Mouse (Mus musculus): Measurements from ENCODE around the gene Vipas39. TPM values are rescaled to one million over a fixed set of nuclear protein-coding genes. Genes with fewer than 3 reads are reported as not detected.

Vipas39 gene
- polyA plus RNA-seq, 1 experiment from 2014 or later, result 59.7 TPM

GRCm38 (mm10) chr12:87260562-87260961, 5.5 kb downstream of the Vipas39 start:
- Histone ChIP-seq H3K4me1 (peaks cover 7% of the 10 kb centered on the region), H3K4me2 (no peak overlapping the region), H3K27me3 (no peaks in the 10 kb centered on the region), H3K9ac (no peak overlapping the region), H3K27ac (no peak overlapping the region), H3K36me3 (replicated peaks) (peaks cover 71% of the 10 kb centered on the region), H3K9me3 (no peaks in the 10 kb centered on the region), H3K4me3 (replicated peaks) (no peak overlapping the region)
- 96% methylated on average over 8 of the region's 8 CpGs for WGBS
- ATAC-seq (ENCODE audit: low FRiP score), result no peak

DNA sequence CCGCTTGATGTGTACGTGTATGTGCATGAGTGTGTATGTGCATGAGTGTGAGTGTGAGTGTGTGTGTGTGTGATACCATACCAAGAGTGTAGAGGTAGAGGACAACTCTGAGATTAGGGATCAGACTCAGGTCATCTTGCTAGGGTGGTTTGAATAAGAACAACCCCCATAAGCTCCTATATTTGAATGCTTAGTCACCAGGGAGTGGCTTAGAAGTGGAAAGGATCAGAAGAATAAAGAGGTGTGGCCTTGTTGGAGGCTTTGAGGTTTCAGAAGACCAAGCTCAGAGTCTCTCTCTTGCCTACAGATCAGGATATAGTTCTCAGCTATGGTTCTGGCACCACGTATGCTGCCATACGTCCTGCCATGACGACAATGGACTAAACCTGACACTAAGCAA, 9.4 kb downstream of the Vipas39 start:
- WGBS, result 94% methylated on average over 5 of the region's 5 CpGs
- Histone ChIP-seq H3K9ac (no peak overlapping the region), H3K9me3 (no peaks in the 10 kb centered on the region)

GRCm38 (mm10) chr12:87253878-87254277, 12.2 kb downstream of the Vipas39 start:
- whole genome bisulfite sequencing, result 97% methylated on average over 6 of the region's 6 CpGs
- Histone ChIP-seq H3K4me3 (replicated peaks) (no peak overlapping the region), H3K4me1 (no peaks in the 10 kb centered on the region), H3K9me3 (no peaks in the 10 kb centered on the region), H3K36me3 (replicated peaks) (peaks cover 93% of the 10 kb centered on the region), H3K27ac (no peak overlapping the region), H3K9ac (no peak overlapping the region), H3K4me2 (no peak overlapping the region), H3K27me3 (no peaks in the 10 kb centered on the region)
- ATAC-seq (ENCODE audit: low FRiP score), result no peak

More for the DNA sequence above, 9.4 kb downstream of the Vipas39 start:
- peaks cover 84% of the 10 kb centered on the region for H3K36me3 ChIP-seq (replicated peaks)
- no peak overlapping the region for H3K27ac ChIP-seq
- no peak for ATAC-seq (ENCODE audit: low FRiP score)
- H3K4me2 ChIP-seq, result no peak overlapping the region
- no peak overlapping the region for H3K4me3 ChIP-seq (replicated peaks)
- H3K4me1 ChIP-seq, result no peaks in the 10 kb centered on the region
- no peaks in the 10 kb centered on the region for H3K27me3 ChIP-seq

- Histone ChIP-seq H3K4me2 (no peak overlapping the region), H3K36me3 (replicated peaks) (peaks cover 86% of the 10 kb centered on the region), H3K9me3 (no peaks in the 10 kb centered on the region), H3K4me3 (replicated peaks) (no peak overlapping the region), H3K9ac (no peak overlapping the region), H3K27me3 (no peaks in the 10 kb centered on the region), H3K4me1 (no peaks in the 10 kb centered on the region), H3K27ac (no peak overlapping the region)
- 90% methylated on average over 6 of the region's 6 CpGs for WGBS
- ATAC-seq (ENCODE audit: low FRiP score), result no peak
Measured at GRCm38 (mm10) chr12:87250161-87250560, 15.9 kb downstream of the Vipas39 start.

DNA sequence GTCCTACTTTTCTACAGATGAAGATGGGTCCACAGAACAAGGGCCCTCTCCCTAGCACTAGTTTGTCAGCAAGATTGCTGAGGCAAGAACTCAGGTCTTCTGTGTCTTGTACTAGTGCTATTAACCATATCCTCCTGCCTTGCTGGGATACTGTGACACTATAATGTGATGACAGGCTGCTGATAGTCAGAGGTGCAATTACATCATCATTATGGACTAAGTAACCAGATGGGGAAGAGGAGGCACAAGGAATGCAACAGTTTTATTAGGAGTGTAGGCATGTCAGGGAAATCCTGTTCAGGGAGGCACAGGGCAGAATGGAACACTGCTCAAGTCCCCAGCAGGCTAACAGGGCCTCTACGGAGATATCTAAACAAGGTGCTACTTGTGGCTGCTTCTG, 27.4 kb downstream of the Vipas39 start, which contains the start of gene Noxred1:
Gene Noxred1, minus strand, starts transcription at position 101 of the 400 bp plus-strand sequence.
- Histone ChIP-seq H3K4me3 (replicated peaks) (no peak within 1 kb of the TSS), H3K9me3 (no peaks in the 10 kb centered on the region), H3K9ac (no peak within 1 kb of the TSS), H3K36me3 (replicated peaks) (peaks cover 55% of the 10 kb centered on the region), H3K4me2 (no peak within 1 kb of the TSS), H3K4me1 (no peaks in the 10 kb centered on the region), H3K27me3 (no peaks in the 10 kb centered on the region), H3K27ac (no peak within 1 kb of the TSS)
- ATAC-seq (ENCODE audit: low FRiP score), result no peak
- WGBS, result 100% methylated on average over 1 of the region's 1 CpGs

GRCm38 (mm10) chr12:87236882-87237483, 29.1 kb downstream of the Vipas39 start:
- 92% methylated on average over 5 of the region's 5 CpGs for WGBS
- no peaks in the 10 kb centered on the region for H3K4me1 ChIP-seq
- H3K27me3 ChIP-seq, result no peaks in the 10 kb centered on the region
- ATAC-seq (ENCODE audit: low FRiP score), result no peak
- peaks cover 44% of the 10 kb centered on the region for H3K36me3 ChIP-seq (replicated peaks)
- H3K9me3 ChIP-seq, result no peaks in the 10 kb centered on the region
- H3K4me2 ChIP-seq, result no peak overlapping the region
- H3K27ac ChIP-seq, result no peak overlapping the region
- no peak overlapping the region for H3K9ac ChIP-seq
- H3K4me3 ChIP-seq (replicated peaks), result no peak overlapping the region

- no peak overlapping the region for H3K4me2 ChIP-seq
- ATAC-seq (ENCODE audit: low FRiP score), result no peak
- no peak overlapping the region for H3K9ac ChIP-seq
- H3K36me3 ChIP-seq (replicated peaks), result no peaks in the 10 kb centered on the region
- H3K4me1 ChIP-seq, result no peaks in the 10 kb centered on the region
- H3K9me3 ChIP-seq, result no peaks in the 10 kb centered on the region
- H3K27me3 ChIP-seq, result no peaks in the 10 kb centered on the region
- no peak overlapping the region for H3K27ac ChIP-seq
- H3K4me3 ChIP-seq (replicated peaks), result no peak overlapping the region
Measured at GRCm38 (mm10) chr12:87230379-87230895, 35.6 kb downstream of the Vipas39 start.

GRCm38 (mm10) chr12:87229633-87230032, 36.4 kb downstream of the Vipas39 start:
- Histone ChIP-seq H3K4me3 (replicated peaks) (no peak overlapping the region), H3K27ac (no peak overlapping the region), H3K4me1 (no peaks in the 10 kb centered on the region), H3K36me3 (replicated peaks) (no peaks in the 10 kb centered on the region), H3K4me2 (no peak overlapping the region), H3K9me3 (no peaks in the 10 kb centered on the region), H3K27me3 (no peaks in the 10 kb centered on the region), H3K9ac (no peak overlapping the region)
- no peak for ATAC-seq (ENCODE audit: low FRiP score)
- 89% methylated on average over 2 of the region's 2 CpGs for WGBS

DNA sequence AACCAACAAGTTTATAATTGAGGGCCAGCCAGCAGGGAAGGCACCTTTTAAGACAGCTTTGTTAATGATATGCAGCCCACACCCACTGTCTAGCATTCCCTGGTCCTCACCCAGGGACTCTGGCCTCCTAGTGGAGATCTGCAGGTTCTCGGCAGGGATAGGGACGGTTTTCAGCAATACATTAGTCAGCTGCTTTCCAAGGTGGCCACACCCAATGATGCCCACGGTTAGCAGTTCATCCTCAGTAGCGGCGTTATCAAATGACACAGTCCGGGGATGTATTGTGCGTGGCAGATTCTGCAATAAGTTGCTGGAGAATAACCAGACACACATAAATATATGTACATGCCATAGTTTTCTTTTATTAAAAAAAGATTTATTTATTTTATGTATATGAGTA, 39.3 kb downstream of the Vipas39 start:
- Histone ChIP-seq H3K27ac (no peak overlapping the region), H3K36me3 (replicated peaks) (no peaks in the 10 kb centered on the region), H3K9me3 (no peaks in the 10 kb centered on the region), H3K27me3 (no peaks in the 10 kb centered on the region), H3K4me3 (replicated peaks) (no peak overlapping the region), H3K4me2 (no peak overlapping the region), H3K4me1 (peaks cover 2% of the 10 kb centered on the region; the same call in 1 of the 2 replicates), H3K9ac (no peak overlapping the region)
- ATAC-seq (ENCODE audit: low FRiP score), result no peak
- WGBS, result 81% methylated on average over 7 of the region's 7 CpGs

GRCm38 (mm10) chr12:87224950-87225349, 41.1 kb downstream of the Vipas39 start:
- Histone ChIP-seq H3K4me2 (no peak overlapping the region), H3K4me1 (peaks cover 2% of the 10 kb centered on the region; the same call in 1 of the 2 replicates), H3K9ac (no peak overlapping the region), H3K27ac (no peak overlapping the region), H3K4me3 (replicated peaks) (no peak overlapping the region), H3K27me3 (no peaks in the 10 kb centered on the region), H3K36me3 (replicated peaks) (no peaks in the 10 kb centered on the region), H3K9me3 (no peaks in the 10 kb centered on the region)
- no peak for ATAC-seq (ENCODE audit: low FRiP score)
- WGBS, result 81% methylated on average over 10 of the region's 10 CpGs

GRCm38 (mm10) chr12:87219362-87219761, 46.7 kb downstream of the Vipas39 start:
- Histone ChIP-seq H3K36me3 (replicated peaks) (no peaks in the 10 kb centered on the region), H3K27me3 (no peaks in the 10 kb centered on the region), H3K4me1 (peaks cover 8% of the 10 kb centered on the region), H3K4me2 (no peak overlapping the region), H3K9me3 (no peaks in the 10 kb centered on the region), H3K4me3 (replicated peaks) (no peak overlapping the region), H3K9ac (no peak overlapping the region), H3K27ac (no peak overlapping the region)
- 83% methylated on average over 7 of the region's 7 CpGs for WGBS
- no peak for ATAC-seq (ENCODE audit: low FRiP score)

DNA sequence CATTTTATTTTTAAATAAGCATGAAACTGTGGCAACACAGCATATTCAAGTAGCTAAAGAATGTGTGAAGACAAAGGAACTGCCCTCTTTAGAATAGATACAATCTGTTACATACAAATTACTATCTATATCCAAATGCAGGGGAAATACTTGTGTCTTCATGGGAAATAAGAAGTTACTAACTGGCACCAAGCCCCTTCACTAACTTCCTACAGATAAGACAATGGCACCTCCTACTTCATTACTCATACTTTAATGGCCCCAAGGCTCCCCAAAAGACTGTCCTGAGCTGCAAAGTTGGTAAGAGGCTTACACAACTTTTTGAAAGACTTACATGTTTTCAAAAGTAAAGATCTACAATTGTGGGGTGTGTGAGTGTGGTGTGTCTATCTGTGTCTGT, 48.5 kb downstream of the Vipas39 start:
- no peak overlapping the region for H3K4me2 ChIP-seq

GRCm38 (mm10) chr12:87216053-87216452, 50.0 kb downstream of the Vipas39 start:
- no peak overlapping the region for H3K4me2 ChIP-seq
- no peaks in the 10 kb centered on the region for H3K36me3 ChIP-seq (replicated peaks)
- no peaks in the 10 kb centered on the region for H3K27me3 ChIP-seq
- 71% methylated on average over 2 of the region's 2 CpGs for WGBS
- H3K9ac ChIP-seq, result no peak overlapping the region
- H3K4me1 ChIP-seq, result peaks cover 6% of the 10 kb centered on the region; the same call in 1 of the 2 replicates
- no peak for ATAC-seq (ENCODE audit: low FRiP score)
- H3K9me3 ChIP-seq, result no peaks in the 10 kb centered on the region
- H3K27ac ChIP-seq, result no peak overlapping the region
- H3K4me3 ChIP-seq (replicated peaks), result no peak overlapping the region

More for the DNA sequence above, 48.5 kb downstream of the Vipas39 start:
- H3K27ac ChIP-seq, result no peak overlapping the region
- no peak overlapping the region for H3K9ac ChIP-seq
- no peaks in the 10 kb centered on the region for H3K36me3 ChIP-seq (replicated peaks)
- no peaks in the 10 kb centered on the region for H3K27me3 ChIP-seq
- ATAC-seq (ENCODE audit: low FRiP score), result no peak
- no peaks in the 10 kb centered on the region for H3K9me3 ChIP-seq
- peaks cover 6% of the 10 kb centered on the region; the same call in 1 of the 2 replicates for H3K4me1 ChIP-seq
- H3K4me3 ChIP-seq (replicated peaks), result no peak overlapping the region

Data from forebrain, embryonic 12.5 days (tissue).